Mouse (Mus musculus) brain, adult 2 months (tissue): ENCODE measurements around the gene Ahnak.
"Not testable (repeated sequence)": the region's sequence is repeated elsewhere in the genome, so short reads cannot be mapped to it uniquely, and the experiment has no call there.

ENCODE experiments used
- DNase-seq: peaks from one replicate; pipeline ENCODE4 v3.0.0; 2011; ENCODE audit warnings: low read depth, low spot score

The Ahnak gene

GRCm38 (mm10) chr19:9097441-9097840 is 108.4 kb downstream of the Ahnak start:
- DNase-seq, result peak; percentile 50

- no peak for DNase-seq
Observed at GRCm38 (mm10) chr19:9099751-9100150, 110.7 kb downstream of the Ahnak start.

GRCm38 (mm10) chr19:9100297-9101061 is 111.4 kb downstream of the Ahnak start:
- DNase-seq, result no peak

GRCm38 (mm10) chr19:9101062-9101457 is 112.0 kb downstream of the Ahnak start:
- DNase-seq, result no peak

- no peak for DNase-seq
Observed at GRCm38 (mm10) chr19:9103986-9104385, 114.9 kb downstream of the Ahnak start.

GRCm38 (mm10) chr19:9105101-9105685 is 116.1 kb downstream of the Ahnak start:
- no peak for DNase-seq

- no peak for DNase-seq
Observed at GRCm38 (mm10) chr19:9106096-9106495, 117.0 kb downstream of the Ahnak start.

- no peak for DNase-seq
Observed at GRCm38 (mm10) chr19:9106751-9107378, 117.8 kb downstream of the Ahnak start.

GRCm38 (mm10) chr19:9107379-9107755 is 118.3 kb downstream of the Ahnak start:
- DNase-seq, result no peak

GRCm38 (mm10) chr19:9108536-9108935 is 119.5 kb downstream of the Ahnak start:
- no peak for DNase-seq

GRCm38 (mm10) chr19:9110182-9110869 is 121.2 kb downstream of the Ahnak start:
- DNase-seq, result peak; percentile 84

GRCm38 (mm10) chr19:9112043-9112442 is 123.0 kb downstream of the Ahnak start:
- peak; percentile 98 for DNase-seq

GRCm38 (mm10) chr19:9116268-9116667 is 127.2 kb downstream of the Ahnak start:
- DNase-seq, result no peak

GRCm38 (mm10) chr19:9117275-9117674 is 128.2 kb downstream of the Ahnak start:
- peak; percentile 47 for DNase-seq

- no peak for DNase-seq
Observed at GRCm38 (mm10) chr19:9119655-9120425, 130.8 kb downstream of the Ahnak start.

- DNase-seq, result no peak
Observed at GRCm38 (mm10) chr19:9122390-9122789, 133.3 kb downstream of the Ahnak start.

- DNase-seq, result not testable (repeated sequence)
Observed at GRCm38 (mm10) chr19:9123986-9124385, 134.9 kb downstream of the Ahnak start.
